Mouse (Mus musculus): ENCODE results near the gene Oat. TPM values are rescaled to one million over a fixed set of nuclear protein-coding genes. Genes with fewer than 3 reads are reported as not detected.

The Oat gene
- polyA plus RNA-seq, 1 experiment: 29.7 TPM

- TF ChIP-seq CTCF (IDR thresholded peaks at IDR 0.05; ENCODE audit: control insufficient read depth, insufficient read depth, low read length) (no peak), POLR2A (IDR thresholded peaks at IDR 0.05; ENCODE audit: borderline replicate concordance, control insufficient read depth, low read depth, low read length) (0 out of 2 replicates have a peak, but pooled peaks have one; percentile 25)
- H3K27ac ChIP-seq (ENCODE audit: control insufficient read depth, insufficient read depth, low read depth, low read length, poor library complexity): peak within 1 kb of the TSS; percentile 42; the same call in 1 of the 2 replicates
- 7% methylated on average over 44 of the region's 44 CpGs for WGBS
These were observed 34.5 kb upstream of the Oat start, which contains the start of gene Lhpp for GRCm38 (mm10) chr7:132610468-132611318. TSS of gene Lhpp (plus strand) at chr7:132610638.

DNA sequence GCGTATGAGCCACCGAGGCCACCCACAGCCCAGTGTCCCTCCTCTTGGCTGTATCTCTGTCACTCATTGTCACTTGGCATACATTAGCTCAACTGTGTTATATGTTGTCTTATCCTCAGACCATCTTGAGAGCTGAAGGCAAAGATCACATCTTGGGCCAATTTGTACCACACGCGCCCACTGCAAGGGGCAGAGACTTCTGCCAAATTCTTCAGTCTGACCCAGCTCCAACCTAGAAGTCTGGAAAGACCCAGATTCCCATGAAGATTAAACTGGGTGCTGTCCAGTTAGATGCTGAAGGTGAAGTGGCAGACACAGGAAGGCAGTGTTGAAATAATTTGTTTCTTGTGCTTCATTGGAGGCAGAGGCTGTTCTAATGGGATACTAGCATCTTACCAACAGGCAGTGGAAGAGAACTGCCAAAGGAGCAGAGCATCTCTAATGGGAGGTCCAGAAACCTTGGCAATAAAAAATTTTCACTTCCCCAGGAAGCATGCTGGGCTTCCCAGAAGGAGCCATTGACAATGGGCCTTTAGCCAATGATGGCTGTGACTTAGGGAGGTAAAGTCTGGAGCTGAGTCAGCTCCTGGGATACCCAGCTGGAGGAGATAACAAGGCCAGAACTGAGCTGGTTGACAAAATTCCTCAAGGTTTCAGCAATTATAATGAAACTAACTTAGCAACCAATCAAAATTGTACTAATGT, 32.3 kb upstream of the Oat start:
- H3K4me1 ChIP-seq (ENCODE audit: control insufficient read depth, insufficient read depth, low read length): no peaks in the 10 kb centered on the region; the same call in 1 of the 2 replicates
- no peak overlapping the region for H3K27ac ChIP-seq (ENCODE audit: control insufficient read depth, insufficient read depth, low read depth, low read length, poor library complexity)
- H3K4me3 ChIP-seq (replicated peaks; ENCODE audit: control insufficient read depth, low read depth, low read length): no peak overlapping the region
- TF ChIP-seq POLR2A (IDR thresholded peaks at IDR 0.05; ENCODE audit: borderline replicate concordance, control insufficient read depth, low read depth, low read length) (no peak), CTCF (IDR thresholded peaks at IDR 0.05; ENCODE audit: control insufficient read depth, insufficient read depth, low read length) (no peak)
- WGBS: 92% methylated on average over 4 of the region's 4 CpGs

More at GRCm38 (mm10) chr7:132610468-132611318, 34.5 kb upstream of the Oat start, which contains the start of gene Lhpp:
- Histone ChIP-seq H3K4me1 (ENCODE audit: control insufficient read depth, insufficient read depth, low read length) (no peaks in the 10 kb centered on the region; the same call in 1 of the 2 replicates), H3K4me3 (replicated peaks; ENCODE audit: control insufficient read depth, low read depth, low read length) (peak within 1 kb of the TSS; percentile 89)

- WGBS: 38% methylated on average over 5 of the region's 5 CpGs
- Histone ChIP-seq H3K27ac (ENCODE audit: control insufficient read depth, insufficient read depth, low read depth, low read length, poor library complexity) (no peak overlapping the region), H3K4me1 (ENCODE audit: control insufficient read depth, insufficient read depth, low read length) (no peaks in the 10 kb centered on the region), H3K4me3 (replicated peaks; ENCODE audit: control insufficient read depth, low read depth, low read length) (no peak overlapping the region)
- TF ChIP-seq POLR2A (IDR thresholded peaks at IDR 0.05; ENCODE audit: borderline replicate concordance, control insufficient read depth, low read depth, low read length) (no peak), CTCF (IDR thresholded peaks at IDR 0.05; ENCODE audit: control insufficient read depth, insufficient read depth, low read length) (no peak)
These were observed 29.5 kb upstream of the Oat start for GRCm38 (mm10) chr7:132605689-132606088.

DNA sequence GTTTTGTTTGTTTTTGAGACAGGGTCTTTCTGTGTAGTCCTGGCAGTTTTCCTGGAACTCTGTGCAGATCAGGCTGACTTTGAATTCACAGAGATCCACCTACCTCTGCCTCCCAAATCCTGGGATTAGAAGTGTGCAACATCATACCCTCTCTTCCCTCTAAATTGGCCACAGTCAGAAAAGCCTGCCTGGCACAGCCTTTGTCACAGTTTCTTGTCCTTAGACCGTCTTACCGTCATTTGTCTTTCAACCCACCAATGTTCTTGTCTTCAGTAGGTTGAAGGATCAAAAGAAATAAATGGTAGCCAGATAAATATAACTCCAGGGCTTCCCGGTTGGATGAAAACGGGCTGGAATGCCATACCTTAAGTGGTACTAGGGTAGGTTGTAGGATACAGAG, 28.5 kb upstream of the Oat start:
- Histone ChIP-seq H3K4me3 (replicated peaks; ENCODE audit: control insufficient read depth, low read depth, low read length) (no peak overlapping the region), H3K4me1 (ENCODE audit: control insufficient read depth, insufficient read depth, low read length) (no peaks in the 10 kb centered on the region), H3K27ac (ENCODE audit: control insufficient read depth, insufficient read depth, low read depth, low read length, poor library complexity) (no peak overlapping the region)
- TF ChIP-seq POLR2A (IDR thresholded peaks at IDR 0.05; ENCODE audit: borderline replicate concordance, control insufficient read depth, low read depth, low read length) (no peak), CTCF (IDR thresholded peaks at IDR 0.05; ENCODE audit: control insufficient read depth, insufficient read depth, low read length) (no peak)
- 84% methylated on average over 4 of the region's 4 CpGs for WGBS

DNA sequence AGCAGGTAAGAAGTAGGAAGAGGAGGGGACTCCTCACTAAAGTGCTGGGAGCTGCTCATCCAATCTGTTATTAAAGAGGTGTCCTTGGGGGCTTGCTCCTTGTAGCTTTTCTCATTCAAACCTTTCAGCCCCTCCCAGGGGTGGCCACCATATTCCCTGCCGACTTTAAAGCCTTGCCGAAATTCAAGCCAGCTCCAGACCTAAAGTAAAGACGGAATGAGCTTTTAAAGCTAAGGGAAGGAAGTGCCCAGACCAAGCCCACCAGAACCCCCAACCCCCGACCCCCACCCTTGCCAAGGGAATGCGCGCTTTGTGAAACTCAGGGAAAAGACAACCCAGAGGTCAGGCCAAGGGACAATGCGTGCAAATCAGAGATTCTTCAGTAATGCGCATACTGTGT, 24.7 kb upstream of the Oat start:
- Histone ChIP-seq H3K4me3 (replicated peaks; ENCODE audit: control insufficient read depth, low read depth, low read length) (no peak overlapping the region), H3K27ac (ENCODE audit: control insufficient read depth, insufficient read depth, low read depth, low read length, poor library complexity) (no peak overlapping the region), H3K4me1 (ENCODE audit: control insufficient read depth, insufficient read depth, low read length) (no peaks in the 10 kb centered on the region)
- WGBS: 25% methylated on average over 8 of the region's 8 CpGs
- TF ChIP-seq POLR2A (IDR thresholded peaks at IDR 0.05; ENCODE audit: borderline replicate concordance, control insufficient read depth, low read depth, low read length) (no peak), CTCF (IDR thresholded peaks at IDR 0.05; ENCODE audit: control insufficient read depth, insufficient read depth, low read length) (no peak)

- no peaks in the 10 kb centered on the region for H3K4me1 ChIP-seq (ENCODE audit: control insufficient read depth, insufficient read depth, low read length)
- H3K4me3 ChIP-seq (replicated peaks; ENCODE audit: control insufficient read depth, low read depth, low read length): no peak overlapping the region
- H3K27ac ChIP-seq (ENCODE audit: control insufficient read depth, insufficient read depth, low read depth, low read length, poor library complexity): no peak overlapping the region
- no peak for TF ChIP-seq CTCF (IDR thresholded peaks at IDR 0.05; ENCODE audit: control insufficient read depth, insufficient read depth, low read length)
- TF ChIP-seq POLR2A (IDR thresholded peaks at IDR 0.05; ENCODE audit: borderline replicate concordance, control insufficient read depth, low read depth, low read length): no peak
- WGBS: 1% methylated on average over 9 of the region's 9 CpGs
These were observed 23.8 kb upstream of the Oat start for GRCm38 (mm10) chr7:132600026-132600425.

DNA sequence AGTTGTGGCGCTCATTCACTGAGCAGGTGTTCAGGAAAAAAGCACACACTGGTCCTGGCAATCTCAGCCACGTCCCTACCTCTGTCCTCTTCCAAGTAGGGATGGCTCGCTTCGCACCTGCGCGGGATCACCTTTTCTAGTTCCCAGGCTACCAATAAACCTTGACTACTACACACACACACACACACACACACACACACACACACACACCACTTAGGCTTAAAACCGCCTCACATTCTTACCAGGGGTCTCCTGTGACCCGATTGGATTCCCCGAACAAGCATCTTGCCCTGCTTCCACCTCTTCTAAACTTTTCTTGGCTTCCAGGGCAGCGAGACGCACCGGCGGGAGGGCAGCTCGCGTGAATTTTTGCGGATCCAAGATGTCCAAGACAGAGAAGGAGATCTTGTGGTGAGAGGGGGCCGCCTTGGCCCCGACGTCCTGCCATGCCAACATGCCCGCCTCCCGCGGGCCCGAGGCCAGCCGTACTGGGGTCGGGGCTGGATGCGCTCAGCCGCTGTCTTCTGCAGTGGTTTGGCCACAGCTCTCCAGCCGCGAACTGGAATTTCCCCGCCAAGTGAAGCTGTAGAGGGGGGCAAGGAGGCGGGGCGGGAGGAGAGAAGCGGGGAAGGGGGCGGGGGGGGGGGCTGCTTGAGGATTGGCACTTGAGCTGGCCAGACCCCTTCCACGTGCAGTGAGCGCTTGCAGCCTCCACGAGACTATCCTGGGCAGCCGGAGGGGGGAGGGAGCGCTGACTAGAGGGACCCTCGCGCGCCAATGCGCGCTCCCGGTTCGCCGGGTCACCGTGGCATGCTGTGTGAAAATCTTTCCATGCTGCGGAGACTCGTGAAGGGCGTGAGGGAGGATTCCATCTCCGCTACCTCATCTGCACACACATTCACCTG, 23.1 kb upstream of the Oat start, which contains the start of gene Nkx1-2:
Gene Nkx1-2 (minus strand): TSS at position 567 of the 905 bp plus-strand sequence.
- H3K4me3 ChIP-seq (replicated peaks; ENCODE audit: control insufficient read depth, low read depth, low read length): no peak within 1 kb of the TSS
- 2% methylated on average over 51 of the region's 52 CpGs for WGBS
- H3K4me1 ChIP-seq (ENCODE audit: control insufficient read depth, insufficient read depth, low read length): no peaks in the 10 kb centered on the region

More for the DNA sequence above, 23.1 kb upstream of the Oat start, which contains the start of gene Nkx1-2:
- TF ChIP-seq POLR2A (IDR thresholded peaks at IDR 0.05; ENCODE audit: borderline replicate concordance, control insufficient read depth, low read depth, low read length) (no peak), CTCF (IDR thresholded peaks at IDR 0.05; ENCODE audit: control insufficient read depth, insufficient read depth, low read length) (no peak)
- H3K27ac ChIP-seq (ENCODE audit: control insufficient read depth, insufficient read depth, low read depth, low read length, poor library complexity): no peak within 1 kb of the TSS

All from bone marrow, adult 2 months (tissue).